Mouse (Mus musculus) thymus, adult 2 months (tissue): ENCODE data around the gene Zfp503.

Source experiments
- CTCF ChIP-seq: fragments of 200-500 bp; IDR thresholded peaks from 2 replicates; pipeline ENCODE4 v1.5.1; 2012; ENCODE audit warnings: mild to moderate bottlenecking, control low read depth, low read length, moderate library complexity, borderline replicate concordance; ENCODE audit not compliant: control insufficient read depth, poor library complexity, insufficient read depth; ENCODE audit errors: extremely low read depth
- POLR2A ChIP-seq: fragments of 200-500 bp; IDR thresholded peaks from 2 replicates; pipeline ENCODE4 v1.6.1; 2012; ENCODE audit warnings: mild to moderate bottlenecking, low read length, control low read depth, moderate library complexity; ENCODE audit not compliant: control insufficient read depth, poor library complexity, insufficient read depth; ENCODE audit errors: extremely low read depth

- no peak for TF ChIP-seq CTCF
- no peak for TF ChIP-seq POLR2A
These were observed 15.5 kb upstream of the Zfp503 start for GRCm38 (mm10) chr14:22004943-22005342.
